Mouse (Mus musculus) lung, adult 2 months (tissue): ENCODE measurements at regions not wholly inside any gene's neighbourhood (a gene's known extent, or its start where the extent isn't known, plus 50 kb on each side); places are given as distances from the start of the nearest gene placed in this dataset.

ENCODE experiments used
- DNase-seq: peaks from one replicate; pipeline ENCODE4 v3.0.0; 2022
- H3K4me1 ChIP-seq: fragments of 200-500 bp; 2 replicates; pipeline ENCODE4 v1.6.1; 2011; ENCODE audit warnings: low read length; ENCODE audit not compliant: control insufficient read depth, insufficient read depth
- H3K4me3 ChIP-seq: fragments of 200-500 bp; replicated peaks from 2 replicates; pipeline ENCODE3; 2011; ENCODE audit warnings: low read depth, mild to moderate bottlenecking, control low read depth, low read length; ENCODE audit errors: extremely low read depth
- CTCF ChIP-seq: fragments of 200-500 bp; IDR thresholded peaks from 2 replicates; pipeline ENCODE4 v1.5.1; 2011; ENCODE audit warnings: mild to moderate bottlenecking, low read length, control low read depth; ENCODE audit not compliant: insufficient read depth
- POLR2A ChIP-seq: fragments of 200-500 bp; IDR thresholded peaks from 2 replicates; pipeline ENCODE4 v1.6.1; 2011; ENCODE audit warnings: low read depth, mild to moderate bottlenecking, control low read depth, low read length, borderline replicate concordance; ENCODE audit errors: extremely low read depth
- WGBS: fragments of 180-500 bp; shearing (Covaris S2); methylation state at CpG from one replicate; pipeline ENCODE4 v1.1.7; 2018; 5-methylcytosine and 5-hydroxymethylcytosine counted together

DNA sequence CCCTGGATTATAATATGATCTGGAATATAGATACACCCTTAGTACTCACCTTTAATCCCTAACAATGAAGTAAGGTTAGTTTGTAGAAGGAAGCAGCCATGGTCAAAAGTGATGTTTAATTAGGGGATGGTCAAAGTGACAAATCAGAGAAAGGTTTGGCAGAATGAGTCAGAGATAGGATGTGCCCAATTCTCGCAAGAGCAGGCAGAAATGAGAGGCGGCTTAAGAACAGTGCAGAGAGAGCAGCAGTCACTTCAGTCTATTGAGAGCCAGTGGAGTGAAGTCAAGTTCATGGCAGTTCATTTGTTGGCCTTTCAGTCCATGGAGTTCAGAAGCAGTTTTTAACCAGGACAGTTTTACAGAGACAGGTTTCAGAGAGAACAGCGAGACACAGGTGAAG is 175.3 kb upstream of the Cxcr4 start:
- no peak for DNase-seq
- 88% methylated on average over 3 of the region's 3 CpGs for WGBS
- TF ChIP-seq POLR2A (no peak), CTCF (no peak)
- peaks cover 2% of the 10 kb centered on the region; the same call in 1 of the 2 replicates for H3K4me1 ChIP-seq
- no peak overlapping the region for H3K4me3 ChIP-seq

DNA sequence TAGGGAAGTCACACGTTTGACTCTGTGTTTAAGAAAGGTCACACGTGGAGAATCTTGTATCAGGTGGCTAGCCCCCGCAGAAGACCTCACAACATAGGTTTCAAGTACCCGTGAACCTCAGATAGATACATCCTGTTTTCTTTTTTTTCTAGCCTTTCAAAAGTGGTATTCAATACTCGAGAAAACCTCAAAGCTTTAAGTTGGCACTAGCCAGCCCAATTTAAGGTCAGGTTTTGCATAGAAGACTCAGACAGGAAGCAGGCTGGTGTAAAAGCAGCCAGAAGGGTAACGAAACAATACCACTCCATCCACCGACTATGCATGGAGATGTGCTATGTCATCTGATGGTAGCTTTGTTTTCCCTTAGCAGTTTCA is 174.8 kb upstream of the Cxcr4 start:
- peaks cover 2% of the 10 kb centered on the region; the same call in 1 of the 2 replicates for H3K4me1 ChIP-seq
- WGBS = 48% methylated on average over 7 of the region's 7 CpGs
- DNase-seq = no peak
- H3K4me3 ChIP-seq = no peak overlapping the region
- TF ChIP-seq CTCF = no peak

- DNase-seq = no peak
These were observed 174.2 kb upstream of the Cxcr4 start for GRCm38 (mm10) chr1:128766193-128766893.

DNA sequence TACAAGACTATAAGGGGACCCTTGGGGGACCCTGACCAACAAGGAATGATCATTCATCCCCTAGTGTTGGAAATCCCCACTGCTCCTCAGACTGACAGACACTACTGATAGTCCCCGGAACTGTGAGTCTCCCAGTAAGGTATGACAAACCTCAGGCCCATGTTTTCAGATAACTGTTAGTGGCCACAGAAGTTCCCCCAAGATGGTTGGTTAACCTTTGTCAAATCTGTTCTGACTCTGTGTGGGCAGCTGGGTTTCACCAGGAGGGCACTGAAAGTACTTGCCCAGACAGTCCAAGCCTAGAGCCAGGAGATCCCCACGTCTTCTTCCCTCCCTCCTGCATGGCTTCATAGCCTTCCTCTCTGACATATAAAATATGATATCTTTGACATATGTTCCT is 173.5 kb upstream of the Cxcr4 start:
- WGBS = 69% methylated on average over 2 of the region's 2 CpGs
- TF ChIP-seq CTCF = no peak
- no peak for TF ChIP-seq POLR2A

More at GRCm38 (mm10) chr1:128766193-128766893, 174.2 kb upstream of the Cxcr4 start:
- TF ChIP-seq POLR2A (no peak), CTCF (no peak)
- 41% methylated on average over 7 of the region's 7 CpGs for WGBS
- H3K4me3 ChIP-seq = no peak overlapping the region
- H3K4me1 ChIP-seq = peaks cover 2% of the 10 kb centered on the region; the same call in 1 of the 2 replicates

DNA sequence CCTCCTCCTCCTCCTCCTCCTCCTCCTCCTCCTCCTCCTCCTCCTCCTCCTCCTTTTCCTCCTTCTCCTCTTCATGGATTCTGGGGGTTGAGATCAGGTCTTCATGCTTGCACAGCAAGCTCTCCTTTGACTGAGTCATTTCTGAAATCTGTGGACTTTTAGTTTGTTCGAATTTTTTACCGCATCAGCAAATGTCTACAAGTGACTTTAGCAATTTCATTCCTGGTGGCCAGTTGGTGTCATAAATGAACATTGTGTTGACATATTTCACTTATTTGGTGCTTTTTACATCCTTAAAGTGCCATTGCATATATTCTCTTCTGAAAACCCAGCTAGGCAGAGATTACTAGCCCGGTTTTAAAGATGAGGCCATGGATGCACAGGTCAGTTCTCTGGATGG is 173.0 kb upstream of the Cxcr4 start:
- Histone ChIP-seq H3K4me3 (no peak overlapping the region), H3K4me1 (peaks cover 2% of the 10 kb centered on the region; the same call in 1 of the 2 replicates)
- WGBS = 72% methylated on average over 3 of the region's 3 CpGs
- DNase-seq = no peak
- no peak for TF ChIP-seq CTCF

More for the DNA sequence above, 173.5 kb upstream of the Cxcr4 start:
- peaks cover 2% of the 10 kb centered on the region; the same call in 1 of the 2 replicates for H3K4me1 ChIP-seq
- DNase-seq = no peak
- H3K4me3 ChIP-seq = no peak overlapping the region

- TF ChIP-seq CTCF (no peak), POLR2A (no peak)
- H3K4me3 ChIP-seq = no peak overlapping the region
- WGBS = 91% methylated on average over 4 of the region's 4 CpGs
- no peak for DNase-seq
- peaks cover 2% of the 10 kb centered on the region; the same call in 1 of the 2 replicates for H3K4me1 ChIP-seq
These were observed 170.8 kb upstream of the Cxcr4 start for GRCm38 (mm10) chr1:128762854-128763253.

DNA sequence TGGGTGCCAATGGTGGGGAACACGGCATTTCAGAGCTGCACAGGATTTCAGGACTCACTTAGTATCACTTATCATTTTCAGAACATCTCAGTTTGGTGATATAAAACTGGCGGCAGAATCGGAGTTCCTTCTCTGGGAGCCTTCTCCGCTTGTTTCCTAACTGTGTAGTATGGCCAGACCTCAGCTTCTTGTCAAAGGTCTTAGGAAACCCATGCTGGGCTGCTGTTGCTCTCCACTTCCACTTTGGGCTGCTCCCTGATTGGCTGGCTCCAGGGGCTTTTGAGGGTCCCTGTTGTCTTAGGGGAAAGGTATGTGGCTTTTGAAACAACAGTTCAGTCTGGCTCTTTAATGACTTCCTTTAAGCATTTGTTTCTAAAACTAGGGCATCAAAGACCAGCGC is 170.0 kb upstream of the Cxcr4 start:
- WGBS = 75% methylated on average over 5 of the region's 5 CpGs
- H3K4me1 ChIP-seq = peaks cover 2% of the 10 kb centered on the region; the same call in 1 of the 2 replicates
- DNase-seq = no peak
- no peak overlapping the region for H3K4me3 ChIP-seq
- TF ChIP-seq CTCF (no peak), POLR2A (no peak)

DNA sequence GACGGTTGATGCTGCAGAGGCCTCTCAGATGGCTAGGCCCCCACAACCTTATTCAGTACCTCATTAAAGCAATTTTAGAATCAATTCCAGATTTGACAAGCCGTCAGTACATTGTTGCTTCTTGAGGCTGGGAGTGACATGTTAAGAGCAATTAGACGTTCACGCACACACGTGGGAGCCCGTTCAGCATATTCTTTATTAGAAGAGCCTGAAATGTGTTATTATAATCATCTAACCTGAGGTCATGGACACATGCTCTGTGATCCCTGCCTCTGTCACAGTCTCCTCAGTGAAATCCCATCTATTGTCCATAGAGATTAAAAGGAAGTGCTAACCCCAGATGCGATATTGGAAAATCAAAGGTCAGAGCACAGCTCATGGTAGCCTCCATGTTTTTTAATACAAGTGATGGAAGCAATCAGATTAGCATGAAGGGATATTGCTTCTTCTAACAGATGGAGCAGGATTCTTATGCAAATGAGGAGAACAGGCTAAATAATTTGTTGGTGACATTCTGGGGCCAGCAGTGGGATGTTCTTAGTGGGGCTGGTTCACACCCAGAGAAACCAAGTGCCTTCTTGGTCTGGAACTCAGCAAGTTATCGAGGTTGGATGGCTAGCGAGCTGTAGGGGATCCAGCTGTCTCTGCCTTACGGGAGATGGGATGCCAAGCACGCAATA is 166.8 kb upstream of the Cxcr4 start:
- Histone ChIP-seq H3K4me3 (no peak overlapping the region), H3K4me1 (no peaks in the 10 kb centered on the region)
- no peak for TF ChIP-seq POLR2A
- WGBS = 90% methylated on average over 11 of the region's 11 CpGs
- no peak for DNase-seq

GRCm38 (mm10) chr1:128758294-128758801 is 166.3 kb upstream of the Cxcr4 start:
- Histone ChIP-seq H3K4me3 (no peak overlapping the region), H3K4me1 (no peaks in the 10 kb centered on the region)
- DNase-seq = no peak
- WGBS = 77% methylated on average over 13 of the region's 13 CpGs
- TF ChIP-seq POLR2A = no peak
- no peak for TF ChIP-seq CTCF

DNA sequence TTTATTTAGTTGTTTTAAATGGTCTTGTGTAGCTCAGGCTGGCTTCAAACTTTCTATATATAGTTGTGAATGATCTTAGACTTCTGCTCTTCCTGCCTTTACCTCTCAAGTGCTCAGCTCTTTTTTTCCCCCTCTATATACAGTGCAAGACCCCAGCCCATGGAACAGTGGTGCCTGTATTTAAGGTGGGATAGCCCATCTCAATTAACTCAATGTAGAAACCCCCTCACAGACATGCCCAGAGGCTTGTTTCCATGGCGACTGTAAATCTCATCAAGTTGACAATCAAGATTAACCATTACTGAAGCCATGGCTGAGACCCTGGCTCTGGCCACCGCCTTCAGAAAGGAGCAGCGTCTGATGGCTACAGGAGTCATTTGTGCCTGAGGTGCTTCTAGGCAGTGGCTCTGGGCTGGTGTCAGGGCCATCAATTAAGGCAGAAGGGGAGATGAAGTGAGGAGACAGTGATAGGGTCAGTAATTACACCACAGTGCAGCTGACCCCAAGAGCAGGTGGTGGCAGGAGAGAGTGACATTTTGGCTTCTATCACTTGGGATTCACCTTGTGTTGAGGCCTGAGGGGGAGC is 161.4 kb upstream of the Cxcr4 start:
- Histone ChIP-seq H3K4me3 (no peak overlapping the region), H3K4me1 (no peaks in the 10 kb centered on the region)
- DNase-seq = no peak
- 72% methylated on average over 3 of the region's 3 CpGs for whole genome bisulfite sequencing
- no peak for TF ChIP-seq POLR2A
- no peak for TF ChIP-seq CTCF
